Mouse (Mus musculus): Measurements from ENCODE around the gene Senp1. TPM values are rescaled to one million over a fixed set of nuclear protein-coding genes. Genes with fewer than 3 reads are reported as not detected.
A peak's percentile ranks its signal among the peaks of the same experiment; 100 is the strongest.

Gene Senp1
- total RNA-seq, 2 experiments from 2014 or later, result 16.0 to 16.8 TPM

GRCm38 (mm10) chr15:98002113-98002990, 91.2 kb downstream of the Senp1 start:
- no peak for DNase-seq

- DNase-seq, result no peak
These were observed 92.0 kb downstream of the Senp1 start for GRCm38 (mm10) chr15:98001321-98002112.

- DNase-seq, result no peak
These were observed 93.6 kb downstream of the Senp1 start for GRCm38 (mm10) chr15:97999991-98000390.

- no peak for DNase-seq
These were observed 94.0 kb downstream of the Senp1 start for GRCm38 (mm10) chr15:97999546-97999945.

DNA sequence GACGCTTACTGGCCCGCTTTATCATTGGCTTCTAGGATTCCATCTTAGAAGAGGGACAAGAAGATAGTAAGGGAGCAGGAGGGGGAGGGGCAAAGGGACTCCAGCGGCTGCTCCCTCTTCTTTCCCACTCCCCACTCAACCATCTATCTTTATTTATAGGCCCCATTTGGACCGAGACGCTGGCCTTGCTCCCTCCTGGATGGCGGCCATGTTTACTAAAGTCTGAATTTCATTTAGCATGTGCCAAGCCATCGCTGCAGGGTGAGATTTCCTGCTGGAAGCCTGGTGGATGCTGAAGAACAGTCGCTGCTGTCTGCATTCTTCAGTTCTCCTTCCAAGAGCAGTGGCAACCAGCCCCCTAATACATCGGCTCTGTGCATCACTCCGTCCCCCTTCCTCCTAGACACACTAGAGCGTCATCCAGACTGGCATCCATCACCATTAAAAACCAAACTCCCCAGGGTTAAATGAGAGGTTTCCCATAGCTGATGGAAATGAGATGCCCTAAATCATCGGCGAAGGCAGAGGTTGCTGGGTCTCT, 96.8 kb downstream of the Senp1 start:
- DNase-seq, result no peak

- peak; percentile 70 to 72 for DNase-seq
These were observed 100.7 kb downstream of the Senp1 start for GRCm38 (mm10) chr15:97992712-97993286.

- DNase-seq, result no peak
These were observed 101.4 kb downstream of the Senp1 start for GRCm38 (mm10) chr15:97992027-97992711.

DNA sequence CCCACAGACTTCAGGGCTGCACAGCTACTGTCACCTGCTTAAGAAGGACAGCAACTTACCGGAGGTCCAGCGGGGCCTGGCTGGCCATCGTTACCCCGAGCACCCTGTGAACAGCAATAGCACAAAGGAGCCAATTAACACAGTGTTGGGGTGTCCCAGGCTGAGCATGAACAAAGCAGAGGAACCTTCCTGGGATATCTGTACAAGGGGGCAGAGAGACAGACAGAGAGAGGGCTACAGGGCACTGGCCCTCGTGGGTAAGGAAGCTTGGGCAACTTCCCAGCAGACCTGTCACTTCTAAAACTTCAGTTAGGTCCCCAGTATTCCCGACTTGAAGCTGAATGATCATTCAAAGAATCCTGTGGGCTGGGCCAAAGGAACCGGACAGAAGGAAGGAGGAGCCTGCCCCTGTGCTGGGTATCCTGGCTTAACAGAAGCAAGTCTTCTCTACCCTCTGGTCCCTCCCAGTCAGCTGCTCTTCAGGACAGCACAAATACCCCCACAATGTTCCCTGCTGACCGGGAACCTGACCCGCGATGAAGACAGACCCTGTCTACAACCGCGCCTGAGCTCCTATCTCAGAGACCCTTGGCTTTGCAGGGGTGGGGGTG, 102.2 kb downstream of the Senp1 start:
- DNase-seq, result no peak

- no peak for DNase-seq
These were observed 102.8 kb downstream of the Senp1 start for GRCm38 (mm10) chr15:97990721-97991120.

- no peak for DNase-seq
These were observed 103.4 kb downstream of the Senp1 start for GRCm38 (mm10) chr15:97990124-97990523.

- no peak for DNase-seq
These were observed 104.0 kb downstream of the Senp1 start for GRCm38 (mm10) chr15:97989544-97989943.

Other genes with a start within 250 kb of the Senp1 start
- gene Hdac7, start 249.2 kb downstream of the Senp1 start, total RNA-seq (2021), result 10 to 100 TPM; 63.5 to 67.2 TPM
- 10 to 100 TPM in 1 of 2 experiments, 1 to 10 TPM in 1; 6.4 to 33.3 TPM for gene Vdr, start 183.1 kb downstream of the Senp1 start, total RNA-seq (2021)
- 10 to 100 TPM; 50.6 to 61.7 TPM for gene Tmem106c, start 129.5 kb downstream of the Senp1 start, total RNA-seq (2021)
- not detected for gene Col2a1, start 89.0 kb downstream of the Senp1 start, total RNA-seq (2021)
- 10 to 100 TPM; 59.9 to 65.4 TPM for gene Pfkm, start 1.2 kb downstream of the Senp1 start, total RNA-seq (2021)
- gene Asb8, start 71.9 kb upstream of the Senp1 start, total RNA-seq (2021), result 10 to 100 TPM; 37.3 to 43.0 TPM
- gene Ccdc184, start 73.4 kb upstream of the Senp1 start, total RNA-seq (2021), result under 1 TPM; 0.50 to 0.92 TPM
- not detected for gene Olfr288, start 101.8 kb upstream of the Senp1 start, total RNA-seq (2021)
- not detected for gene Gm44579, start 127.2 kb upstream of the Senp1 start, total RNA-seq (2021)
- gene Olfr287, start 127.3 kb upstream of the Senp1 start, total RNA-seq (2021), result not detected
- gene Olfr286, start 140.7 kb upstream of the Senp1 start, total RNA-seq (2021), result not detected
- gene H1fnt, start 163.5 kb upstream of the Senp1 start, total RNA-seq (2021), result not detected
- gene Zfp641, start 202.4 kb upstream of the Senp1 start, total RNA-seq (2021), result 1 to 10 TPM; 3.7 to 4.1 TPM
- gene Olfr285, start 223.6 kb upstream of the Senp1 start, total RNA-seq (2021), result not detected
- gene Olfr284, start 247.2 kb upstream of the Senp1 start, total RNA-seq (2021), result not detected

Measured in adrenal gland, postnatal 36 days (tissue).